Mouse (Mus musculus): ENCODE data around the gene Itpr3. TPM values are rescaled to one million over a fixed set of nuclear protein-coding genes. Genes with fewer than 3 reads are reported as not detected.

Gene Itpr3
- polyA plus RNA-seq, 1 experiment from 2014 or later: 0.67 TPM

GRCm38 (mm10) chr17:27160905-27161304 is 103.8 kb downstream of the Itpr3 start:
- no peak for ATAC-seq (ENCODE audit: insufficient read depth)
- H3K4me3 ChIP-seq (replicated peaks): no peak overlapping the region
- 68% methylated on average over 4 of the region's 4 CpGs for WGBS (ENCODE audit: insufficient replicate concordance)

GRCm38 (mm10) chr17:27165054-27165773 is 108.1 kb downstream of the Itpr3 start:
- Histone ChIP-seq H3K9me3 (replicated peaks) (no peaks in the 10 kb centered on the region), H3K27me3 (peaks cover 8% of the 10 kb centered on the region; the same call in 1 of the 2 replicates), H3K27ac (replicated peaks) (peak overlapping the region; percentile 64), H3K36me3 (replicated peaks) (no peaks in the 10 kb centered on the region), H3K4me3 (replicated peaks) (no peak overlapping the region), H3K9ac (no peak overlapping the region), H3K4me2 (peak overlapping the region; percentile 36), H3K4me1 (replicated peaks) (peaks cover 30% of the 10 kb centered on the region)
- WGBS (ENCODE audit: insufficient replicate concordance): 54% methylated on average over 8 of the region's 8 CpGs
- no peak for ATAC-seq (ENCODE audit: insufficient read depth)

More at GRCm38 (mm10) chr17:27160905-27161304, 103.8 kb downstream of the Itpr3 start:
- Histone ChIP-seq H3K4me2 (no peak overlapping the region), H3K9ac (no peak overlapping the region), H3K36me3 (replicated peaks) (no peaks in the 10 kb centered on the region), H3K4me1 (replicated peaks) (peaks cover 31% of the 10 kb centered on the region), H3K27me3 (no peaks in the 10 kb centered on the region; the same call in 1 of the 2 replicates), H3K27ac (replicated peaks) (no peak overlapping the region), H3K9me3 (replicated peaks) (no peaks in the 10 kb centered on the region)

- no peak for ATAC-seq (ENCODE audit: insufficient read depth)
- no peaks in the 10 kb centered on the region for H3K36me3 ChIP-seq (replicated peaks)
- 64% methylated on average over 6 of the region's 6 CpGs for WGBS (ENCODE audit: insufficient replicate concordance)
- H3K4me1 ChIP-seq (replicated peaks): peaks cover 30% of the 10 kb centered on the region
- no peak overlapping the region for H3K4me2 ChIP-seq
- H3K4me3 ChIP-seq (replicated peaks): no peak overlapping the region
- no peak overlapping the region for H3K27ac ChIP-seq (replicated peaks)
- 0 out of 2 replicates have a peak, but pooled peaks cover 8% of the 10 kb centered on the region for H3K27me3 ChIP-seq
- H3K9ac ChIP-seq: no peak overlapping the region
- H3K9me3 ChIP-seq (replicated peaks): no peaks in the 10 kb centered on the region
Observed at GRCm38 (mm10) chr17:27166901-27167300, 109.8 kb downstream of the Itpr3 start.

GRCm38 (mm10) chr17:27167545-27167944 is 110.4 kb downstream of the Itpr3 start, which contains the start of gene Ip6k3:
Gene Ip6k3, minus strand, starts transcription at chr17:27167795.
- Histone ChIP-seq H3K9me3 (replicated peaks) (no peaks in the 10 kb centered on the region), H3K4me2 (no peak within 1 kb of the TSS), H3K27ac (replicated peaks) (peak within 1 kb of the TSS; percentile 53; the same call in 1 of the 2 replicates), H3K9ac (no peak within 1 kb of the TSS), H3K36me3 (replicated peaks) (no peaks in the 10 kb centered on the region), H3K27me3 (0 out of 2 replicates have a peak, but pooled peaks cover 8% of the 10 kb centered on the region), H3K4me3 (replicated peaks) (no peak within 1 kb of the TSS), H3K4me1 (replicated peaks) (peaks cover 30% of the 10 kb centered on the region)
- WGBS (ENCODE audit: insufficient replicate concordance): 51% methylated on average over 4 of the region's 4 CpGs
- ATAC-seq (ENCODE audit: insufficient read depth): no peak

- Histone ChIP-seq H3K9me3 (replicated peaks) (no peaks in the 10 kb centered on the region), H3K4me1 (replicated peaks) (peaks cover 30% of the 10 kb centered on the region), H3K27me3 (0 out of 2 replicates have a peak, but pooled peaks cover 8% of the 10 kb centered on the region), H3K27ac (replicated peaks) (no peak overlapping the region), H3K36me3 (replicated peaks) (no peaks in the 10 kb centered on the region), H3K4me3 (replicated peaks) (no peak overlapping the region), H3K9ac (no peak overlapping the region), H3K4me2 (no peak overlapping the region)
- ATAC-seq (ENCODE audit: insufficient read depth): no peak
- WGBS (ENCODE audit: insufficient replicate concordance): 86% methylated on average over 4 of the region's 4 CpGs
Observed at GRCm38 (mm10) chr17:27168569-27168968, 111.5 kb downstream of the Itpr3 start.

GRCm38 (mm10) chr17:27169952-27170695 is 113.0 kb downstream of the Itpr3 start:
- Histone ChIP-seq H3K9me3 (replicated peaks) (no peaks in the 10 kb centered on the region), H3K27ac (replicated peaks) (0 out of 2 replicates have a peak overlapping the region, but pooled peaks have one; percentile 2), H3K4me3 (replicated peaks) (no peak overlapping the region), H3K4me2 (no peak overlapping the region), H3K9ac (no peak overlapping the region), H3K4me1 (replicated peaks) (peaks cover 37% of the 10 kb centered on the region), H3K36me3 (replicated peaks) (no peaks in the 10 kb centered on the region), H3K27me3 (0 out of 2 replicates have a peak, but pooled peaks cover 8% of the 10 kb centered on the region)
- ATAC-seq (ENCODE audit: insufficient read depth): no peak
- WGBS (ENCODE audit: insufficient replicate concordance): 65% methylated on average over 11 of the region's 11 CpGs

- H3K4me3 ChIP-seq (replicated peaks): no peak overlapping the region
- no peaks in the 10 kb centered on the region for H3K36me3 ChIP-seq (replicated peaks)
- H3K4me1 ChIP-seq (replicated peaks): peaks cover 35% of the 10 kb centered on the region
- no peak overlapping the region for H3K4me2 ChIP-seq
- no peak overlapping the region for H3K27ac ChIP-seq (replicated peaks)
- H3K27me3 ChIP-seq: 0 out of 2 replicates have a peak, but pooled peaks cover 8% of the 10 kb centered on the region
- no peak overlapping the region for H3K9ac ChIP-seq
- 64% methylated on average over 5 of the region's 5 CpGs for WGBS (ENCODE audit: insufficient replicate concordance)
- H3K9me3 ChIP-seq (replicated peaks): no peaks in the 10 kb centered on the region
- no peak for ATAC-seq (ENCODE audit: insufficient read depth)
Observed at GRCm38 (mm10) chr17:27171121-27171520, 114.0 kb downstream of the Itpr3 start.

Small RNAs within 50 kb of the gene (microRNA-seq; reads per million reads assigned to microRNA genes)
- not detected for gene Mir7677

Other genes with a start within 250 kb of the Itpr3 start
- 0.29 TPM in 2 replicates for gene Nkx2-5, start 212.3 kb upstream of the Itpr3 start, polyA plus RNA-seq (2015; fragmentation: Nextera tagmentation; extraction: Ambion mirVana)
- 5.2 and 5.9 TPM in 2 replicates for gene Kifc5b, start 140.2 kb upstream of the Itpr3 start, polyA plus RNA-seq (2015; fragmentation: Nextera tagmentation; extraction: Ambion mirVana)
- gene Phf1, start 124.3 kb upstream of the Itpr3 start, polyA plus RNA-seq (2015; fragmentation: Nextera tagmentation; extraction: Ambion mirVana): 1.8 and 2.6 TPM in 2 replicates
- gene Cuta, start 117.7 kb upstream of the Itpr3 start, polyA plus RNA-seq (2015; fragmentation: Nextera tagmentation; extraction: Ambion mirVana): 85.9 and 86.7 TPM in 2 replicates
- 0.21 and 0.28 TPM in 2 replicates for gene Syngap1, start 116.1 kb upstream of the Itpr3 start, polyA plus RNA-seq (2015; fragmentation: Nextera tagmentation; extraction: Ambion mirVana)
- gene Zbtb9, start 84.1 kb upstream of the Itpr3 start, polyA plus RNA-seq (2015; fragmentation: Nextera tagmentation; extraction: Ambion mirVana): 5.0 and 5.8 TPM in 2 replicates
- 2.0 and 2.1 TPM in 2 replicates for gene Bak1, start 28.3 kb upstream of the Itpr3 start, polyA plus RNA-seq (2015; fragmentation: Nextera tagmentation; extraction: Ambion mirVana)
- 135 and 146 TPM in 2 replicates for gene Uqcc2, start 76.6 kb downstream of the Itpr3 start, polyA plus RNA-seq (2015; fragmentation: Nextera tagmentation; extraction: Ambion mirVana)
- gene Ip6k3, start 110.5 kb downstream of the Itpr3 start, polyA plus RNA-seq (2015; fragmentation: Nextera tagmentation; extraction: Ambion mirVana): 0.18 and 0.22 TPM in 2 replicates
- 4.4 and 5.1 TPM in 2 replicates for gene Lemd2, start 147.2 kb downstream of the Itpr3 start, polyA plus RNA-seq (2015; fragmentation: Nextera tagmentation; extraction: Ambion mirVana)